Mouse (Mus musculus): ENCODE measurements around the gene Tenm4.

The Tenm4 gene

GRCm38 (mm10) chr7:96525344-96525743 is 354.3 kb downstream of the Tenm4 start:
- DNase-seq (ENCODE audit: low spot score): peak; percentile 36

- DNase-seq (ENCODE audit: low spot score): no peak
Observed at GRCm38 (mm10) chr7:96530571-96531426, 359.8 kb downstream of the Tenm4 start.

- peak; percentile 69 for DNase-seq (ENCODE audit: low spot score)
Observed at GRCm38 (mm10) chr7:96531954-96532737, 361.1 kb downstream of the Tenm4 start.

- peak; percentile 71 for DNase-seq (ENCODE audit: low spot score)
Observed at GRCm38 (mm10) chr7:96532804-96533400, 361.9 kb downstream of the Tenm4 start.

- peak; percentile 22 for DNase-seq (ENCODE audit: low spot score)
Observed at GRCm38 (mm10) chr7:96536313-96536880, 365.4 kb downstream of the Tenm4 start.

GRCm38 (mm10) chr7:96539248-96540034 is 368.4 kb downstream of the Tenm4 start:
- no peak for DNase-seq (ENCODE audit: low spot score)

- no peak for DNase-seq (ENCODE audit: low spot score)
Observed at GRCm38 (mm10) chr7:96540458-96541096, 369.5 kb downstream of the Tenm4 start.

- no peak for DNase-seq (ENCODE audit: low spot score)
Observed at GRCm38 (mm10) chr7:96545979-96546378, 374.9 kb downstream of the Tenm4 start.

- DNase-seq (ENCODE audit: low spot score): peak; percentile 7
Observed at GRCm38 (mm10) chr7:96551809-96552208, 380.8 kb downstream of the Tenm4 start.

GRCm38 (mm10) chr7:96552292-96552860 is 381.3 kb downstream of the Tenm4 start:
- peak; percentile 30 for DNase-seq (ENCODE audit: low spot score)

- peak; percentile 68 for DNase-seq (ENCODE audit: low spot score)
Observed at GRCm38 (mm10) chr7:96554277-96554690, 383.2 kb downstream of the Tenm4 start.

GRCm38 (mm10) chr7:96555294-96555693 is 384.2 kb downstream of the Tenm4 start:
- peak; percentile 62 for DNase-seq (ENCODE audit: low spot score)

- DNase-seq (ENCODE audit: low spot score): peak; percentile 6
Observed at GRCm38 (mm10) chr7:96556756-96557155, 385.7 kb downstream of the Tenm4 start.

- no peak for DNase-seq (ENCODE audit: low spot score)
Observed at GRCm38 (mm10) chr7:96562890-96563289, 391.8 kb downstream of the Tenm4 start.

- peak; percentile 10 for DNase-seq (ENCODE audit: low spot score)
Observed at GRCm38 (mm10) chr7:96563329-96564065, 392.5 kb downstream of the Tenm4 start.

GRCm38 (mm10) chr7:96565806-96566205 is 394.8 kb downstream of the Tenm4 start:
- DNase-seq (ENCODE audit: low spot score): no peak

GRCm38 (mm10) chr7:96566260-96566659 is 395.2 kb downstream of the Tenm4 start:
- DNase-seq (ENCODE audit: low spot score): no peak

GRCm38 (mm10) chr7:96568034-96568433 is 397.0 kb downstream of the Tenm4 start:
- DNase-seq (ENCODE audit: low spot score): no peak

- no peak for DNase-seq (ENCODE audit: low spot score)
Observed at GRCm38 (mm10) chr7:96570965-96571364, 399.9 kb downstream of the Tenm4 start.

GRCm38 (mm10) chr7:96572995-96573394 is 401.9 kb downstream of the Tenm4 start:
- no peak for DNase-seq (ENCODE audit: low spot score)
